Mouse (Mus musculus) kidney, adult 8-10 months (tissue): ENCODE results near the gene Stambpl1.
"Not testable (repeated sequence)": the region's sequence is repeated elsewhere in the genome, so short reads cannot be mapped to it uniquely, and the experiment has no call there.

Source experiments
- DNase-seq, 2 experiments: peaks; one replicate each; pipeline ENCODE4 v3.0.0; 2022

The Stambpl1 gene

GRCm38 (mm10) chr19:34198901-34199300, 6.9 kb downstream of the Stambpl1 start:
- DNase-seq, result no peak

DNA sequence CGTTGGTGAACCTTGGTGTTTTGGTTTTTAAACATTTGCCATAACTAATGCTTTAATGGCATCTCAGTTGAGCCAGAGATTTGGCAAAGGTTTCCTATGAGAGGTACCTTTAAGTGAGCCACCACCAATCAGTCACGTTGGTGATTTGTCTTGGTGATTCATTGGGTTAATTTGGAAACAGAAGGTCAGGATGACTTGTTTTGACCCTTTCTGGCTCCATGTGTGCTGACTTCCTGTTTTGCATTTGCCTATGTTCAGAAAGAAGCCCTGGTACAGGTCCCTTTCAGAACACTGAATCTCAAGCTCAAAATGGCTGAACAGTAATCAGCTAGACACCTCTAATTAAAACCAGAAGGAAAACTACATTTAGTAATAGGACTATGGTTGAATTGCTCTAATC, 7.5 kb downstream of the Stambpl1 start:
- DNase-seq, result no peak

DNA sequence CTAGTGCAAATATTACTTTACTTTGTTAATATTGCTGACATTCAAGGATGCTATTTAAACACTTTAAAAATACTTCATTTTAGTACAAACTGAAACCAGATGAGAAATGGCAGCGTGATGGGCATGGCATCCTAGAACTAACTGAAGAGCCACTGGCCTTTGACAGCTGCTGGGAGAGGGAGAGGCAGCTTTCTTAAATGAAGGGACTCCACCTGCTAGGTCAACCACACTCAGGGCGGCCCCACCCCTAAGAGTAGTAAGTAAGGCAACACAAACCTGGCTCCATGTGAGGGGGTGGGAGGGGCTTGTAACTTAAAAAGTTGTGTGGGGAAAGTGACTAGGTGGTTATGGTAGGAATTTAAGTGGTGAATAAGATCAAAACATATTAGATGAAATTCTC, 10.6 kb downstream of the Stambpl1 start:
- no peak for DNase-seq

DNA sequence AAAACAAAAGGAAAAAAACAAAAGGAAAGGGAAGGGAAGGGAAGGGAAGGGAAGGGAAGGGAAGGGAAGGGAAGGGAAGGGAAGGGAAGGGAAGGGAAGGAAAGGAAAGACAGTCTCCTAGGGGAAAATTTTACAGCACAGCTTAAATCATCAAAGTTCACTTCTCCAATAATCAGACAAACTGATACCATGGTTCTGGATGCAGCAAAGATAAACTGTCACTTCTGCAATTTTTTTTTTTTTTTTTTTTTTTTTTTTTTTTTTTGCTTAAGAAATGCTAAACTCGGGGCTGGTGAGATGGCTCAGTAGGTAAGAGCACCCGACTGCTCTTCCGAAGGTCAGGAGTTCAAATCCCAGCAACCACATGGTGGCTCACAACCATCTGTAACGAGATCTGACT, 14.1 kb downstream of the Stambpl1 start:
- not testable (repeated sequence) for DNase-seq

DNA sequence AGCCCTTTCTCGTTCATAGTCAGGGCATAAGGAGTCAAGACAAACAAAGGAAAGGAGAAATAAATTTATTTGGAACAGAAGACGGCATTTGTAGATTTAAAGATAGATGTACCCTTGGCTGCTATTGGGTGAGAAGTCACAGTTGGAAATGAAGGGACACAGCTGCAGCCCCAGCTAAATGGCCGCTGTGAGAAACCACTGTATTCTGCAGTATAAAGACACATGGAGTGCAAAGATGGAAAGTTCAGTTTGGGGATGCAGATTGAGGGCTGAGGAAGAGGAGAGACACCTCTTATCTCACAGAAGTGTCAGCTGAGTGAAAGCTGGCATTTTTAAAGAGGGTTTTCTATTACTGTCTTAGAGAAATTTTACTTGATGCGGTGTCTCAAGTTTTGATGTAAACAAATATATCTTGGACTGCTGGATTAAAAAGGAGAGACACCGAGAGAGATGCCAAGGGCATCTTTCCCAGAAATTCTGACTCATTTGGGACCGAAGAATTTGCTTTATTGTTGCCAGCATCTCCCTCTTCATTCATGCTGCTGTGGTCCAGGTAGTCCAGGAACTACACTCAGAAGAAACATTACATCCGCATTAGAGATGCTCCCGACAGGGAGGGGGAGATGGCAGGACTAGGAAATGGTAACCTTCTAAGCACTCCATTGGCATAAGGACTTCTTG, 14.9 kb downstream of the Stambpl1 start:
- DNase-seq, result no peak

DNA sequence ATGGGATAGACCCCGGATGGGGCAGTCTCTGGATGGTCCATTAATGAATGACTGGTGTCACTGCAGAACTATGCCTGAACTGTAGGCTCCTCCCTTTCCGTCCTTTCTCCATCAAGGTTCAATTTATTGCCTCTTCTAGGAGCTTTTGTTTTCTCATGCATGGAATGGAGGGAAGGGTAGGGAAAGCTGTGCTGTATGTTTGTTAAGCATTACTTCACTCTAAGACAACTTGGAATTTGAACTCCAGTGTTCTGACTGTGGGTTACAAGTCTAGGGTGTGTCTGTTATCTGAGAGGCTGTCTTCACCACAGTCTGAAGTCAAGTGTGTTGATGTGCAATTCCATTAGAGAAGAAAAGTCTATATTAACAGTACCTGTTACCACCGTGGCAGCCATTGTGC, 17.0 kb downstream of the Stambpl1 start:
- DNase-seq, result no peak

- no peak for DNase-seq
Observed at GRCm38 (mm10) chr19:34209930-34210581, 18.0 kb downstream of the Stambpl1 start.

- DNase-seq, result no peak
Observed at GRCm38 (mm10) chr19:34210841-34211240, 18.8 kb downstream of the Stambpl1 start.

- DNase-seq, result no peak
Observed at GRCm38 (mm10) chr19:34212489-34213250, 20.6 kb downstream of the Stambpl1 start.

DNA sequence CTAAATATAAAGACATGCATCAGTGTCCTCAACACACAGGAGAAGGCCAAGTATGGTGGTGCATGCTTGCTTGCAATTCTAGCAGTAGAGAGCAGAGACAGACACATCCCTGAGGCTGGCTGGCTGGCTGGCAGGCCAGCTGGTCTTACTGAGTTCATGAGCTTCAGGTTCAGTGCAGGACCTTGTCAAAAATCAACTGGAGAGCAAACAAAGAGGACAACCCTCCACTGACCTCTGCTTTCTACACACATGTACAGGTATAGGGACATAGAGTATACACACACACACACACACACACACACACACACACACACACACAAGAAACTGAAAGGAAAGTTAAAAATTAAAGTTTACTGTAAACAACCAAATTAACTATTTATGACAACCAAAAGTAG, 21.2 kb downstream of the Stambpl1 start:
- DNase-seq, result no peak

- no peak for DNase-seq
Observed at GRCm38 (mm10) chr19:34214136-34214535, 22.1 kb downstream of the Stambpl1 start.

DNA sequence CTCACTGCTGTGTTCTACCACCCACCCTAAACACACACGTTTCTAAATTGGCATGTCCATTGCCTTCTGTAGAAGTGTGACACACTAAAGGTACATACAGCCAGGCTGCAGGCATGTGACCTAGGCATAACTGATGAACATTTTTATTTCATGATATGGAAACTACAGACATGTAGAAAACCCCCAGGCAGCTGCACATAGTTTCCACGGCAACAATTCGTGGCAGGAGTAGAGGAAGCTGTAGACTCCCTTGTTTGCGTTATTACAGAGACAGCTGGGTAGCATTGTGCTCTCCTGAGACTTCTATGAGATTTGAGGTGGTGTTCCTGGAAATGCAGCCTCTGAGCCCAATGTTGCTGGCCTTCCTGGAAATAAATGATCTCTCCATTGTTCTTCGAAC, 24.9 kb downstream of the Stambpl1 start:
- DNase-seq, result no peak

DNA sequence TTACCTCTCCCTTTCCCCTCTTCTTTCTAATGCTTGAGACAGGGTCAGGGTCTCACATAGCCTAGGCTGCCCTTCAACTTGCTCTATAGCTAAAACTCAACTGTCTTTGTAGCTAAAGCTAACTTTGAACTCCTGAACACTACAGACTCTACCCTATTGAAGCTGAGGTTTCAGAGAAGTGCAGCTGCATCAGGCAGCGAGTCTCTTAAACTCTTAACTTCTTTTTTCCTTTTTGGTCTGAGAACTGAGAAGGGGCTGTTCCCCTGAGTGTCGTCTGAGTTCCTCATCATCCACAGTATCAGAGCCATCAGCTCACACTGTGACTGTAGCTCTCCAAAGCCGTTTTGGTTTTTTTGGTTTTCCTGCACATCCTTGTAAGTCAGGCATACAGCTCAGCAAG, 25.7 kb downstream of the Stambpl1 start:
- DNase-seq, result no peak

DNA sequence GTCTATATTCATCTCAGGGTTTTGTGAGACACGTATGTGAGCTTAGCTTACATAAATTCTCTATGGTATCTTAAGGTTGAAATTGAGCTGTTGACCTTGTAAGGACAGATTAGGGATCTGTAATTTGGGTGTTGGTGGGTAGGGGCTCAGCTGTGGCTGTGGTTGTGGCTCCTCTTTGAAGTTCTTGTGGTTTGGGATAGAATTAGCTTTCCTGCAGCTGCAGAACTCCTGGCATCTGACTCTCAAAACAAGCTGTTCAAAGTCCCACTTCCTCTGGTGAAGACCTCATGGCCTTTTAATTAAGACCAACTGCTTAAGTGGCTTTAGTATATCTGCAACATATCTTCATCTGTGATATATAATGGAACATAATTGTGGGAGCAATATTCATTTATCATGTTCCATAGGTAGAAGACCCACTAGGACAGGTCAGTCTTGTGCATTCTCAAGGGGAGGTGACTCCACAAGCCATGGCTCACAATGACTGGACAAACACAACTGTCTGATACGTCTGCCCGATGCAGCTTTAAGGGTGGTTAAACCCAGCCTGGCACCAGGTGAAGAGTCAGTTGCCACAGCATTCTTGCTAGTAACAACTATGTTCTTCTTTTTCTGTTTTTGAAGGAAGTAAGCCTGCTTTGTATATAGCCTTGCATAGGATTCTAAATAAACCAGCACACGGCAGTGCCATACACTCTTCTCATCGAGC, 27.4 kb downstream of the Stambpl1 start:
- no peak for DNase-seq

- no peak for DNase-seq
Observed at GRCm38 (mm10) chr19:34220732-34221380, 28.8 kb downstream of the Stambpl1 start.

DNA sequence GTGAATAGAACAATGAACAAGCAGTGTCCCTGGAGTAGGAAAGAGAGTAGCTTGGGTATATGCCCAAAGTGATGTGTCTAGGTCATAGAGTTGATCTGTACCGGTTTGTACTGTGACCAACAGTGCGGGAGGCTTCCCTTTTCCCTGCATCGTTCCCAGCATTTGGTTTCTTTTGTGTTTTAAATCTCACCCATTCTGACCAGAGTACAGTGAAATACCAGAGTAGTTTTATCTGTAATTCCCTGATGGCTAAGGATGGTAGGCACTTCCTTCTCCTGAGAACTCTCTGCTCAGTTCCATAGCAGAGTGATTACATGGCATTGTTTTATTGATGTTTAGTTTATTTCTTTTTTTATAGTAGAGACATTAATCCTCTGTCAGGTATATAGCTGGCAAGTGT, 30.8 kb downstream of the Stambpl1 start:
- DNase-seq, result no peak

DNA sequence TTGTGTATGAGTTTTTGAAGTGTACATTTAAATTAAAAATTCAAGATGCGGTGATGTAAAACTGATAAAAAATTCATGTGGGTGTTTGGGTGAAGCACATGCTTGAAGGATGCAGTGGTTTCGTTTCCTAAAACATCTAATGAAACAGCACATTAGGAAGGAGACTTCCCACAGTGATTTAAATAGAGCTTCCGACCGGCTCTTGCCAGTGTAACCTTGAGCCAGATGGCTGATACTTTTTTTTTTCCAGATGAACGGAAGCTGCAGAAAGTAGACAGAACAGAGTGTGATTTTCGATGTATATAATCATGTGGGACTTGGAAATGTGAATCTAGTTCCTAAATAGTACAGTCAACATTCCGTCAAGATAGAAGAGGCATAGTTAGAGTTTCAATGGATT, 39.6 kb downstream of the Stambpl1 start:
- no peak for DNase-seq

DNA sequence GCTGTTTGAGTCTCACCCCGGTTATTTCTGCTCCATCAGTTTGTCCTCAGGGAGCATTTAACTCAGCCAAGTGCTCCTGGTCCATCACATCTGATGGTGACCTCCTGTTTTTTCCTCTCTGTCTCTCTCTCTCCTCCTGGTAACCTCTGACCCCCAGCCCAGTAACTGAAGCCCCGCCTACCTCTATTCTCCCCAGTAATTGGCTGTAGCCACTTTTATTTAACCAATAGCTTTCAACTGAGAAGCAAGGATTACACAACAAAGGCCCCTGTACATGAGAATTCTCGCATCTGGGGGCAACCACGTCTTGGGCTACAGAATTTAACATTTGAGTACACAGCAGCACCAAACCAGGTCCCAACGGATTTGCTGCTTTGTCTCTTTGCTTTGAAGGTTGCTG, 40.3 kb downstream of the Stambpl1 start:
- DNase-seq, result no peak

DNA sequence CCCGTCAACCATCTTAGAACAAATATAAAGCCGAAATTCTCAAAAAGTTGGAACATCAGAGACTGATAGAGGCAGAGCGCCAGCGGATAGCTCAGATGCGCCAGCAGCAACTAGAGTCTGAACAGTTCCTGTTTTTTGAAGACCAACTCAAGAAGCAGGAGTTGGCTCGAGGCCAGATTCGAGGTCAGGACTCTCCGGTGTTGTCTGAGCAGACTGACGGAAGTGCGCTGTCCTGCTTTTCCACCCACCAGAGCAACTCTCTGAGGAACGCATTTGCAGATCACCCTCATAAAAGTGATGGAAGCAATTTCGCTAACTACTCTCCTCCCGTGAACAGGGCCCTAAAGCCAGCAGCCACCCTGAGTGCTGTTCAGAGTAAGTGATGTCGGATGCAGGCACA, 41.9 kb downstream of the Stambpl1 start:
- DNase-seq, result peak; percentile 44 to 55

GRCm38 (mm10) chr19:34236049-34236448, 44.0 kb downstream of the Stambpl1 start:
- DNase-seq, result no peak

- no peak for DNase-seq
Observed at GRCm38 (mm10) chr19:34237746-34238145, 45.7 kb downstream of the Stambpl1 start.

DNA sequence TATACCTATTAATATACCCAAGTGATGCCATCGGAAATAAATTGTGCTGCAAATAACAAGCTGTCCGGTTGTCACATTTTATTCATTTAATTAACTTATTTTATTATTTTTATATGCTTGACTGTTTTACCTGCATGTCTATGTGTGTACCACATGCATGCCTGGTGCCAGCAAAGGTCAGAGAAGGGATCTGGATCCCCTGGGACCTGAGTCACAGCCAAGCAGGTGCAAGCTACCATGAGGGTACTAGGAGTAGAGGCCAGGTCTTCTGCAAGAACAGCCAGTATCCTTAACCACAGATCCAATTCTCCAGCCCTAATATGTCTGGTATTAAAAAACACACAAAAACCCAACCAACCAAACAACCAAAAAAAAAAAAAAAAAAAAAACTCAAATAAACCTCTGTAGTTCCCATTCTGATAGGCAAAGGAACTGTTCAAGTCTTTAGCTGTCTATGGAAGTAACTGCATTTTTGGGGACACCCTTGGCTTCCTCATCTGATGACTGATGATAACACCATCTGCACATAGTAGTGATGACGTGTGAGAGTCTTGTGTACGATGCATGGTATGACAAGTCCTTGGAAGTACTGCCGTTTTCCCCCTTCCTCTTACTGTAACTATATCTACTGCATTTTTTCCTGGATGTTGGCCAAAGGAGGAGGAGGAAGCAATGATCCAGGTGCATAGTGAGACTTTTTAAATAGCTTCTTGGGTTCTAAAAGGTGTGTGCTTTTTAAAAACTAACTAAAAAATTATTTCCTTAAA, 48.4 kb downstream of the Stambpl1 start:
- DNase-seq, result no peak
